Mouse (Mus musculus) CD8-positive naive resting alpha-beta T cell, adult 2 months (primary cell): ENCODE measurements at regions not wholly inside any gene's neighbourhood (a gene's known extent, or its start where the extent isn't known, plus 50 kb on each side); places are given as distances from the start of the nearest gene placed in this dataset.

Source experiments
- DNase-seq, 2 experiments: peaks; one replicate each; pipeline ENCODE4 v3.0.0; 2022; ENCODE audit warnings: low read depth in 2 of 2, low spot score in 2 of 2

DNA sequence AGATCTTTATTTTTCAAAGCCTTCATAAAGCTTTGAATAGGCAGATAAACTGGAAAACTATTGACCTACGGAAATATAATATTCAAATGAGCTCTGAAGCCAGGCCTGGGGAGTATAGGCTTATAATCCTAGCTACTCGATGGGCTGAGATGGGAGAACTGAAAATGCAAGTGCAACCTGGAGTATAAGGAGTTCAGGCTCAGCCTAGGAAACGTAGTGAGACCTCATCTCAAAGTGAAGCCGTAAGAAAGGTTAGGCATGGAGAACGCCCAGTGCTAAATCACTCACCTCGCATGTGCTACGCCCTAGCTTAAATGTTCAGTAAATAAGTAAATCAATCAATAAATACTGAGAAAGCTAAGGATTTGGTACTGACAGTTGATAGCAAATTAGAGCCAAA lies 432.5 kb upstream of the Ubash3b start:
- DNase-seq = no peak

DNA sequence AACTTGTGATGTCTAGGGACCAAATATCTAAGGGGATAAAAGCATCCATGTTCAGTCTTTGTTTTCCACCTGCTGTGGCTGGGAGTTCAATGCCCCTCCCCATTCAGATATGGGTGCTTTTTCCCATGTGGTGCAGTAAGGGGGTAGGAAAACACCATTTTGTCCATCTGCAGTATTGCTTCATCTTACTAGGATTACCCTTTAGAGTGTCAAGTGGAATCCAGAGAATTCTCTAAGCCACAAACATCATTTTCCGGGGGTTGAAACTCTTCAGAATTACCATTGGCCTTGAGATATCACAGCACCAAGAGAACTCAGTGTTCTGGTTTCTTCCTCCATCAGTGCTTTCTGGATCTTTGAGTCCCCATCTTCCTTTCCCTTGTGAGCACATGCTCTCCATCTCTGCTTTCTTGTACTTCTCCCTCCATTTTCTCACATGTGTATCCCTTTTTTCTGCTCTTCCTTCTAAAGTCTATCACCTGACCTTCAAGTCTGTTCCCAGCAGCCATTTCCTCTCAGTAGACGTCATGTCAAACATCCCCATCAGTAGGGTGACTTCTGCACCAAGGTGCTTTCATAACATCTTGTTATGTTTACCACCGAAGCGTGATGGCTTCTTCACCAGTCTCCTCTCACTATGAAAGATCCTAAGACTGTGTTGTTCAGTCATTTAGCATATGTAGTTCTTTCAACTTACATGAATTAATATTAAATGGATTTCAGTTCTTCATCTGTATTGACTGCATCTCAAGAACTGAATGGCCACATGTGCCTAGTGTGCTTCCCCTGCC lies 431.6 kb upstream of the Ubash3b start:
- DNase-seq = no peak

DNA sequence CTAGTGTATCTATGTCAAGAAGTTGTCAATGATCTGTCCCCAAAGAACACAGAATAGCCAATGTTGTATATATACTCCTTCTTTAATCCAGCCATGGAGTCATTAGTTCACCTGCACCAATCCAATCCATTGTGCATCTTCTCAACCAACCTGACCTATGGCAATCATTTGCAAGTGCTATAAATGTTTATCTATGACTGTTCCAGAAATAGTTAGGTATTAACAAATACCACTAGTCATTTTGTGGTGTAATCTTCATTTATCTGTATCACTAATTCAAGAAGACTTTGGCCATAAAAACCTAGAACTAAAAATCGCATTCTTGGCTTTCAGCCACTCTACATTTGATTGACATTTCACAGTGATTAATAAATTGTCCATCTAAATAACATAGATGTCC lies 430.6 kb upstream of the Ubash3b start:
- DNase-seq = no peak

DNA sequence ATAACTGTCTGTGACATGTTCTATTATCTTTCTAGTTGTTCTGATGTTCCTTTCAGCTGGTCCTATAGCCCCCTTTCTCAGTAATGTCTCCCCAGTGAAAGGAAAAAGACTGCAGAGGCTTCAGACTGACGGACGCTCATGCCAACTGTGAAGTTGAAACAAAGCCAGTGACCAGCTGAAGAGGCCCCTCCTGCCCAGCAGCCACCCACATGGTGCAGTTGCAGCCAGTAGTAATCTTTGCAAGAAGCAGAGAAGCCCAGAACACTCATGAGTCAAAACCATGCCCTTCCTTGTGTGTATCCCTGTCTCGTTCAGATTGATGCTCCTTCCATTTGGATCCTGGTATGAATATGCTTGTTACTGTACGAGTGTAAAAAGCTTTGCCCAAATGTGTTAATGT lies 428.7 kb upstream of the Ubash3b start:
- no peak for DNase-seq

DNA sequence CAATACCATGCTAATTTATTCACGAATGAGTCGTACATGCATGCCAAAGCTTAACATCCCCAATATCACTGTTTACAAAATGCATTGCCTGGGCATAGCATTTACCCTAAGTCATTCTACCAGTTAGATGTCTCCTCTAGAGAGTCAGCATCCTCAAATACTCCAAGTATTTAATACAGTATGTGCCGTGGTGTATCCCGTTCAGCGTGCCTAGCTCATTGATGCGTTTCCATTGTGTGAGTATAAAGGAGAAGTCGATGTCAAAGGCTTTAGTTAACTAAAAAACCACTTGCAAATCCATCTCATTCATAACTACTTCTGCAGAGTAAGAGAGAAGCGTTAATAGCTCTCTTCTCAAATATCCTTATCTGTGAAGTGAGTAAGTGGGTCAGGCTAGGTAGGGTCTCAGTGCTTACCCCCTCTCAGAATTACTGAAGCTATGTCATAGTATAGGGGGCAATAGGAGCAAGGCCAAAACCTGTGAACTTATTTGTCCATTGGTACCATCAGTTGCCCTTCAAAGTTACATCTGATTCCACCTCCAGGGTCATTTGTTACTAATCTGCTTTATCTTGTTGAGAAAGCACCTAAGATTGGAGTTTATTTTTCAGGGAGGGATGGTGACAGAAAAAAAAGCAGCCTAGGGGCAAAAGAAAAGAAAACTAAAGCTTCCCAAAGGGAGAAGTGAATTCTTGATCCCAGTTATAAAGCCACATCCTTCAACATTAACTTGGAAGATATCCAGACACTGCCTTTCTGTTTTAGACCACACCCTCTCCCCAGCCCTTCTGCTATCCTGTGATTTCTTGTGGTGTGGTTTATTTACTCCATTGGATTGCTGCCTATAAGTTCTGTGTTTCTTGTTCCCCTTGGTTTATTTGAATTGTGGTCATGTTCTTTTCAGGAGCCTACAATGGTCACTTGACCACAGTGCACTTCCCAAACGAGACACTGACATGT lies 427.2 kb upstream of the Ubash3b start:
- no peak for DNase-seq

DNA sequence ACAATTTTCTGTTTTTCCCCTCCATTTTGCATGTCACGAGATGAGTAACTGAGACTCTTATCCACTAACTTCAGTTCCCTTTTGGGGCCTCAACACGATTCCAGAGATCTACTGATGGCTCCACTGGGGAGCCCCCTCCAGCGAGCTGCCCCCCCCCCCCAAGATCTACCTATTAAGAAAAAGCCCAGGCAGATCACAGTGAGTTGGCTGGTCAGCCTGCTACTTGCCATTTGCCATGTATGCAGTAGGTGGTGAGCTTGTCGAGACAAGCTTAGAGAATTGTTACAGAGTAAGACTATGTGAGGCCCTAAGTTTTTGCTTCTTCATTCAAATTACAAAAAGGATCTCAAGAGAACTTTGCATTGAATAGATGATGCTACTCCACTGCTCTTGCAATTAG lies 426.3 kb upstream of the Ubash3b start:
- DNase-seq = no peak

DNA sequence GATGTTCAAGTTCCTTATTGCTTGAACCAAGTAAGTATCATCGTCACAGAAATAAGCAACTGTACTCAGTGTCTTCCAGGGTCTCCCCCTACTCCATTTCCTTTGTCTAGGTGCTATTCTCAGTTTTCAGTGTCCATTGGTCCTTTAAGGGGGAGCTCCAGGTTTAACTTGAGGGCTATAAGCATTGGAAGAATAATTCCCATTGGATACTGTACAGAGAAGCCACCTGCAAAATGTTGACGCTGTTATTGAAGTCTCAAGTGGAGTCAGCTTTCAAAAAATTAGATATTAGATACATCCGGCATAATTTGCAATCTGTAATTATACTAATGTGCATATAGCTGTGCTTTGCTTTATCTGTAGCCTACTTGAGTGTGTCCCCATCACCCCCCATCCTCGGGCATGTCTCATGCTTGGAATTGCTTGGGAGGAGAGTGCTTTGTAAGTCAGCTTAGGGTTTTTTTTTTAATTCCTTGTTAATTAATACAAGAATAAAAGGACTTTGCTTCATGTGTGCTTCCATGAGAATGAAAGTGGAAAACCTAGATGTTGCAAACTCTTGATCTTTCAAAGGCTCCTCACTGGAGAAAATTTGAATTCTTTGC lies 425.6 kb upstream of the Ubash3b start:
- no peak for DNase-seq

DNA sequence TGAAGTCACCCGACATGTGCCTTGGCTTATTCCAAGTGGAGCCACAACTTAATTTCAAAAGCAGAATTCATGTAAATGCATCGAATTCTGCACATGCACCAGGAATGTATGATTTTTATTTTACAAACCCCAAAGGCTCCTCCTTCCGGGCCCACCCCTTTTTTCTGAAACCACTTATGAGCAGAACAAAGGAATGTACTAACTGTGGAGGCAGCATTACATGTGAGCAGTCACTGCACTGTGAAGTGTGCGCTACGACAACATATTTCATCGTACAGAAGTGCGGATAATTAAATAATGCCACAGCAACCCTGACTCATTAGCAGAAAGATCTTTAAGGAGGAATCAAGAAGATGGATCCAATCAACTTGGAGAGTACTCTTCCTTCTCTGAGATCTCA lies 424.8 kb upstream of the Ubash3b start:
- no peak for DNase-seq

DNA sequence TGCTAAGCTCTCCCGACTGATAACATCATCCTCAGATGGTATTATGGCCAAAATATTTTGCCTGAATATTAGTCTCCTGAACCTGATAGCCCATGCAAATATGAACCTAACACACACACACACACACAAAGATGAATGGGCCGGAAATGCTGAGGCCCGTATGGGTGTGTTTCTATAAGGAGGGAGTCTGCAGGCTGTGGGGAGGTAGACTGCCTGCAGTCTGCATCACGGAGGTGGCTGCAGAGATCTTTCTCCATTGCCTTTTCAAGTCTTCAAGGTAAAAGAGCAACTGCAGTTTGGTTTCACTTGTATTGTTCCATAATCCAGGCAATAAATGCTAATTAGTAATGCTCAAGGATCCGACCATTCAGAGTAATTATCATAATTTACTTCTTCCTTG lies 424.3 kb upstream of the Ubash3b start:
- no peak for DNase-seq

DNA sequence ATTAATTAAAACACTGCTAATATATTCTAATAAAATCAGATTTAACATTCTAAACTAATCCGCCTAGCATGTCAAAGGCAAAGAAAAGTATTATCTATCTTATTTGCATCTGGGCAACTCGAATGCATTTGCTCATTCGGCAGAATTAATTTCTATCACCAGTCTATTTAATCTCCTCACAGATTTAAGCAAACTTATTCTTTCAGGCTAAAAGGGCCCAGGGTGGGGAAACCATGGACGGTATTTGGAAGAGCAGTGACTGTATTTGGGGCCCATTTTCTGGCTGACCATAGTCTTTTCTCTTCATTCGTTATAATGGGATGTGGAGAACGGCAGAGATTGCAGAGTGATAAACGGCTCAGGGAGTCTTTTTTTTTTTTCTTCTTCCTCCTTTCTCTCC lies 423.5 kb upstream of the Ubash3b start:
- DNase-seq = no peak

DNA sequence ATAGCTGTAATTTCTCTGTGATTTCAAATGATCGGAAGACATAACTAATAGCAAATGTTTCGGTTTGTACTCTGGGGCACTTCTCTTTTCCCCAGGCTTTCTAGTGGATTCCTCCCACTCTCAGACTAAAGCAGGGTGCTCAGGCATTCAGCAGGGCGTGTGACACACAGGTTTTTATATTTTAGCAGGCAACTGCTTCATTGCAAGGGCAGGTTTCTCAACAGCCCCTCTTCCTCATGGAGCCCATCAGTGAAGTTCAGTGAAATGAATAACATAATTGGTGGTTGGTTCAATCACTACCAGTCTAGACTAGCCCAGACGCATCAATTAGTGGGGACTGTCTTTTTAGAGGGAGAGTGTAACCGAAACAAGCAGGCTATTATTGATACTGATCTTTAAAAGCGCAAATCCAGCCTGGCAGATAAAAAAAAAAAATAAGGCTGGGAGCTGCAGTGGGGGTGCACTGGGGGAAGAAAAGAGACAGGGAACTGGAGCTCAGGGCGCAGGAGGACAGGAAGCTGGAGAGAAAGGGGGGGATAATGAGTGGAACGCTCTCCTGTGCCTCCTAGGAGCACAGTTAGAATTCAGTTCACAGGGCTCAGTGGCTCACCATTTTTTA lies 422.3 kb upstream of the Ubash3b start:
- no peak for DNase-seq

DNA sequence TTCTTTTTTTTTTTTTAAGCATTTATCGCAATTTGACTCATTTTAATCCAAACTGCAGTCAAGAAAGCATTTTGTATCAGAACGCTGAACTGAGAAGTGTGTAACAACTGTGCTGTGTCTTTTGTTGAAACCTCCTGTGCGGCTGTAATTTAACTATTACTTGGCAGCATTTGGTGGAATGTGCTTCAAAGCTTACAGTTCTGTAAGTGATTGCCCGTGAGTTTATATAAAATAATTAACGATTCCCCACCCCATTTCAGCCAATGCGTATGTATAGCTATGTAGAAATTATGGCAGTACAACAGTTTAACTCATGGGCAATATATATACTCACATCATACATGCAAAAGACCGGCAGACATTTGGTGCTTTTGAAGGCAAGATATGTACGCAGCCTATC lies 421.8 kb upstream of the Ubash3b start:
- no peak for DNase-seq

DNA sequence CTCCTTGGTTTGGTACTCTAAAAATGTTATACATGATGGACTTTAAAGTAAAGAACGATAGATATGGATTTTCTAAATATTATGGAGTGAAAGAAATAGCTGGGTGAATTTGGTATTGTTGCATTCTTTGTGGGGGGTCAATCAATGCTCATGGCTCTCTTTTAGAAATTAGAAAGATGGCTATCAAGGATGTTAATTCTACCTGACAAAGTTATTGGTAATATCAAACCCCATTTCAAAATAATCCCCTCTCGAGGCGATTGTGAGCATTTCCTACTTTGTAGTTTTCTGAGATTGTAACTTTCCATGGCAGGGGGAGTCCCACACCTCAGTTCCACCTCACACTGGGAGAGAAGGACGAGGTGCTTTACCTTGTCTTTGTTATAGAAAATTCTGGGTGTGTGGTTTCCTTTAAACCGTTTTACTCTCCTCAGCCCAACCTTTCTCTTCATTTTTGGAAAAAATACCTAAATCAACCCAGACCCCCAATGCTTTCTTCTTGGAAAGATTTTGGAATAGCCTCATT lies 421.3 kb upstream of the Ubash3b start:
- DNase-seq = no peak

DNA sequence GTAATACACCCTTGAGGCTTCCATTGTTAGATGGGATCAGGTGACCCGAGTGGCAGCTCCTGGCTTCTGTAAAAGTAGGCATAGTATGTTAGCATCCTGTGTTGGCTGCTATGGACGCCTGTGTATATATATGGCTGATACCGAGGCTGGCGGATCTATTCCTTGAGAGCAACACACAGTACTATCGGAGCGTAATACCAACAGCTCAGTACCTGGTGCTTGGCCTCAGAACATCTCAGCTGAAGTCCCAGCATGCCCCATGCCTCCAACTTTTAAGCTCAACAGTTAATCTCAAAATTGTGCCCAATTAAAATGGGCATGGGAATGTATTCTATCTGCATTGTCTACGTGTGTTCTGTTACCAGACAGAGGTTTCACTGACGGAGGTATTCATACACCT lies 420.7 kb upstream of the Ubash3b start:
- DNase-seq = no peak

DNA sequence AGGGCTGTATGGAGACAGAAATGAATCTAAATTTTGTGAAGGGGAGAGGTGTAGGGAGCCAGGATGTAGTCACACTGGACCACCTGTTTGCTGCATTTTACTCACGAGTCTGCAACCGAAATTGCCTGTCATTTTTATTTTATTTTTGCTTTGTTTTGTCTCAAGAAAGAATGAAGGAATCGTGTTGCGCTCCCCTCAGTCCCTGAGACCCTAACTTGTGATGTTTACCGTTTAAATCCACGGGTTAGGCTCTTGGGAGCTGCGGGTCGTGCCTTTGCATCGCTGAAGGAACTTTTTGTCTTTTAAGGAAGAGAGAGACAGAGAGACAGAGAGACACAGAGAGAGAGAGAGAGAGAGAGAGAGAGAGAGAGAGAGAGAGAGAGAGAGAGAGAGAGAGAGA lies 420.2 kb upstream of the Ubash3b start:
- no peak for DNase-seq

DNA sequence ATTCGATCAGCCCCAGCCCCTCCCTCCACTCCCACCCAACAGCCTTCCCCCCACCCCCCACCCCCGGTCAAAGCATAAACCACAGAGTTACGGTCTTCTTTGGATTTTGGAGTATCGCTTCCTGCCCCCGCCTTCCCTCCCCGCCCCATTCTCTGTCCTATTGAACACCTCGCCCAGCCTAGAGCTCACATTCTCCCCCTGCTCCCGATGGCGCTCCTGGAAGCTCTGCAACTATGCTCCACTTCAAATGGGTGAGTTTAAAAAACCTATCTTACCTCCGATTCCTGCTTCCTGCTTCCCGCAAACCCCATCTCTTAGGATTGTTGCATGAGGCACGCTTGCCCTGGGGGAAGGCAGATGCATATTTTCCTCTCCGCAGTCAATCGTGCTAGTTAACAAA lies 419.7 kb upstream of the Ubash3b start:
- no peak for DNase-seq

DNA sequence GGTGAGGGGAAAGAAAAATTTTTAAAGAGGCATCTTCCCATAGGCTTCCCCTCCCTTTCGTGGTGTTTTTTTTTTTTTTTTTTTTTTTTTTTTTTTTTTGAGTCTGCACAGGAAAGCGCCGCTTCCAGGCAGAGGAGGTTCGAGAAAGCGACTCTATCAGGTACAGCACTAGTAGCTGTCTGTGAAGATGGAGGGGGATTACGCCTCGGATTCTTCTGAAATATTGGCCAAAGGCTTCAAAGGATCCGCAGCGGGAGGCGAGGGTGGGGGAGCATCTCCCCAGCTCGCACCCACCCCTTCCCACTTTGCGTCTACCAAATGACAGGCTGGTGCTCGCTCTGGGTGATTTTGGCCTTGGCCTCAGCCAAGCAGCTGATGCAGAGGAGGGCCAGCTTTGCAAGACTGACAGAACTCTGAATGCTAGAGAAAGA lies 419.1 kb upstream of the Ubash3b start:
- DNase-seq = no peak

DNA sequence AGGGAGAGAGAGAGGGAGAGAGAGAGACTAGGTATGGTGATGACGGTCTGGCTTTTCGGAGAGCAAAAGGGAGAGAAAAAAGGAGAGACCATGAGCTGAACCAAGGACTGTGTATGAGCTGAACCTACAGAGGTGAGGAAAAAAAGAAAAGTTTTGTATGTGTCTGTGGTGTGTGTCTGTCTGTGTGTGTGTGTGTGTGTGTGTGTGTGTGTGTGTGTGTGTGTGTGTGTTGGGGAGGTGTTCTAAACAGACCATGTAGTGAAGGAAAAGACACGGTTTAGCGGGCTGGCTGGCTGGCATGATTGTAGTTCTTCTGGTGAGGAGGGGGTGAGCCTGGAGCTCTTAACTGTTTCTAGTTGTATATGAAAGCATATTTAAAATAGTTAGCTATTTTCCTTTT lies 418.6 kb upstream of the Ubash3b start:
- DNase-seq = no peak

DNA sequence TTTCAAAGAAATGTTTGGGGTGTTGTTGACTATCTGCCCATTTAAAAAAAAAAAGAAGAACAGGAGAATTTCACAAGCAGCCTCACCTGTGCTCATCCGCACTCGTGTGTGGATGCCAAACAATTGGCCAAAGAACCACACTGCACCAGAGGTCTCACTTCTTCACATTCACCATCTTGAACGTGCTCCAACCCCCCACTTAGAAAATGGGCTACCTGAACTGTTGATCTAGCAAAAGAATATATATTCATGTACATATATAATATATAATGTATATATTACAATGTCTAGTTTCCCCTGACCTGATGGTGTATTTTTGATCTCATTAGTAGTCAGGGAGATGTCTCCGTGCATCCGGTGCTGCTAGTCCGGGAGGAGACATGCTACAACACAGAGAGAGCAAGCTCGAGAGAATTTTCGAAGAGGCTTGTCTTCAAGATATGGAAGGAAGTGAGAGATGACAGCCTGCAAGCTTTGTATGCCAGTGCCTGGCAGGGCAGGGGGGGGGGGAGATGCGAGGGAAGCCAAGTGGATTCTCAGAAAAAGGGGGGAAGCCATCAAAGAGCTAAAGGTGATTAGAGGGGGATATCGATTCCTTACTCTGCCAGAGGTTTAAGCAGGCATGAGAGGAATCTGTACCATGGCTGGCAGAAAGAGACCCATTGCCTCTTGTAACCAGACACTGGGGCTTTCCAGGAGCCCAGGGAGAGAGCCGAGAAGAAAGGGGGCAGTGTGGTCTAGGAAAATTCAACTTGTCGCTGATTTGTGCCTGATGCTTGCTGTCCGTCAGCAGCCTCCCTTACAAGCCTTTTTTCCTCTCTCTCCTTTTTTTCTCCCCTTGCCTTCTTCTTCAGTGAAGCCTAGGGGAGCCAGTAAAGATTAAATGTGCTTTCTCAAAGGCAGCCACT lies 417.9 kb upstream of the Ubash3b start:
- no peak for DNase-seq
